Mouse (Mus musculus) megakaryocyte, embryonic 14.5 days (primary cell): ENCODE measurements around the gene Il1r1. TPM values are rescaled to one million over a fixed set of nuclear protein-coding genes. Genes with fewer than 3 reads are reported as not detected.

Source experiments
- H3K27me3 ChIP-seq: replicated peaks from 2 replicates; pipeline ENCODE3; 2012; ENCODE audit warnings: inconsistent platforms
- H3K36me3 ChIP-seq: replicated peaks from 2 replicates; pipeline ENCODE3; 2012; ENCODE audit warnings: low read length, inconsistent platforms, mixed read lengths
- H3K4me1 ChIP-seq: 2 replicates; pipeline ENCODE4 v1.6.1; 2012; ENCODE audit warnings: inconsistent platforms
- H3K4me3 ChIP-seq: replicated peaks from 2 replicates; pipeline ENCODE3; 2012; ENCODE audit warnings: moderate library complexity, mild to moderate bottlenecking, inconsistent platforms
- H3K9me3 ChIP-seq: 2 replicates; pipeline ENCODE4 v1.6.1; 2012; ENCODE audit warnings: inconsistent platforms
- FLI1 ChIP-seq: IDR thresholded peaks from 2 replicates; pipeline ENCODE4 v1.6.1; 2012; ENCODE audit warnings: low read length, inconsistent platforms, mixed read lengths
- GATA1 ChIP-seq: IDR thresholded peaks from 3 replicates; pipeline ENCODE4 v1.6.1; 2012; ENCODE audit warnings: mixed read lengths, low read length, inconsistent platforms, borderline replicate concordance
- polyA plus RNA-seq: library from polyadenylated mRNA; stranded (reverse); fragments of >175 nt; gene quantifications from 2 replicates; pipeline ENCODE4 v1.2.3, GENCODE M21; 2012; ENCODE audit warnings: low replicate concordance; ENCODE audit not compliant: insufficient read depth

The Il1r1 gene
- 0.07 TPM in 1 of 2 replicates, not detected in the other for polyA plus RNA-seq

DNA sequence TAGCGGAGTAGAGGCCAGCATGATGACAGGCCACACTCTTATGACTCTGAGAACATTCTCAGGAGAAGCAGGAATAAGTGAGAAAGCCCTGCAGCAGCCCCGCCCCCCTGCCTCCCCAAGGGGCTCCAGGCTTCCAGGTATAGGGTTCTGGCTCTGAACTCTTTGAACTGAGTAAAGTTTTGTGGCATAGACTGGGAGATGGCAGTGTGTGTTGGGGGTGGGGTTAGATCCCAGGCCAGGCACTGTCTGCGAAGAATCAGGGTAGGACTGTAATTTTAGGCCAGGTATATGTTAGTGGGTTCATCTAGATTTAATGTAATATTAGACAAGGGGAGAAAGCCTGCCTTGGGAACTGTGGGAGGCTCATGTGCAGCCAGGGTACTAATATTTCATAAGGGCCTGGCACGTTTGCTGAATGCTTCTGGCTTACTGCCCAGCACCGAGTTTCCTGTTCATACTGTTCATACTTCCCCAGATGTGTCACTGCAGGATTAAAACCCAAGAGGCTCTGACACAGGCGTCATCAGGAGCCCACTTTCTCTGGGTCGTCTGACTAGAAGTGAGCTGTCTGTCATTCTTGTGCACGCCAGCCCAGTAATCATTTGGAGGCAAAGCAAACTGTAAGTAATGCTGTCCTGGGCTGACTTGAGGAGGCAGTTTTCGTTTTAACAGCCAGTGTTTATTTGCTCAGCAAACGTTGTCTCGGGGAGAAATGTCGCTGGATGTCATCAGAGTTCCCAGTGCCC lies at the start of gene Il1r1:
TSS of gene Il1r1 (plus strand) at position 542 of the 746 bp plus-strand sequence.
- TF ChIP-seq GATA1 (no peak), FLI1 (no peak)
- Histone ChIP-seq H3K4me3 (no peak within 1 kb of the TSS), H3K27me3 (no peaks in the 10 kb centered on the region), H3K9me3 (no peaks in the 10 kb centered on the region), H3K4me1 (no peaks in the 10 kb centered on the region), H3K36me3 (no peaks in the 10 kb centered on the region)

DNA sequence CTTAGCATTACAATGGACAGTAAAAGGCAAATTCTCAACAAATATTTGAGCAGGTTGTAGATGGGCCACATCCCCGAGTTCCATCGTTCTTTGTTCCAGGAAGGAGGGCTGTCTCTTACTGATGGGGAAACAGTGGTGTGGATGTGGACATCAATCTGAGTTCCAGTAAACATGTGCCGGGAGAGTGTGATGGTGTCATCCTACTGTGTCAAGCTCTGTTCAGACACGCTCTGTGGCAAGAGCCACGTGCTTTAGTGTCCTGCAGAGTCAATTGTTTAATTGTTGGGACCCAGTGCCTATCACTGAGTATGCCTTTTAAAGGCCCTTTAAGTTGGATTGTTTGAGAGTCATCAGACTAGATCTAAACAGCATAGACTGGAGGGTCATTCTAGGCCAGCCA lies 49.8 kb upstream of the Il1r1 start:
- TF ChIP-seq FLI1 = no peak
- no peak for TF ChIP-seq GATA1
- Histone ChIP-seq H3K27me3 (no peaks in the 10 kb centered on the region), H3K4me3 (no peak overlapping the region), H3K36me3 (no peaks in the 10 kb centered on the region), H3K4me1 (no peaks in the 10 kb centered on the region), H3K9me3 (peaks cover 9% of the 10 kb centered on the region; the same call in 1 of the 2 replicates)

DNA sequence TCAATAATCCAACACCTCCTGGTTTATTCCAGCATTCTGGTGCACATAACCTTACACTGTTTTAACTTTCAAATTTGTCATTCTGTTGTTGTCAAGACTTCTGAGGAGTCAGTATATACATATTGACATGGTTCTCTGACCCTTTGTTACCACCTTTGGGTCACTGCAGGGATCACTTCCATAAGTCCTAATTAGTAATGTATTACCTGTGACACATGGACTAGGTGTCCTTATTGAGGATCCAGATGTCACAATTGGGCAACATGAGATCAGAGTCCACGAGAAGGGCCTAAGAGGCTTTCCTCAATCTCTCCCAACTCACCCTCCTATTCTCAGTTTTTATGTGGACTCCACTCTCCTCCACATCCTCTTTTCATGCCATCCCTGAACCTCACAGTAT lies 49.1 kb upstream of the Il1r1 start:
- Histone ChIP-seq H3K27me3 (no peaks in the 10 kb centered on the region), H3K4me3 (no peak overlapping the region), H3K36me3 (no peaks in the 10 kb centered on the region), H3K4me1 (no peaks in the 10 kb centered on the region), H3K9me3 (peaks cover 9% of the 10 kb centered on the region; the same call in 1 of the 2 replicates)
- TF ChIP-seq FLI1 (no peak), GATA1 (no peak)

DNA sequence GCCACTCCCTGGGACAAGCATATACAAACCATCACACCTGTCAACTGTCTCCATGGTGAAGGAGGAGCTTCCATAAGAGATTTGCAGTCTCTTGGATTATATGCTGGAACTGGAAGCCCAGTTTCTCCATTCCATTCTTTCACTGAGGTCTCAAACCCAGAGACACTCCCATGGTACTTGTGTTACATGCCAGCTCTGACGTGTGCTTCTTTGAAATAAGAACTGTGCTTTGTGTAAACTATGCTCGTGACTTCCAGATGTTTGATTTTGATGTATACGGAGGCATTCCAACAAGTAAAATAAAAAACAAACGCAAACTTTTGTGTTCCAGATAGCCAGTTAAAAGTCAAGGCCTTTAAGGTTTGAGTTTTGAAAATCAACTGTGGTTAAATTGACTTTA lies 45.8 kb upstream of the Il1r1 start:
- TF ChIP-seq GATA1 = no peak
- no peak for TF ChIP-seq FLI1
- no peaks in the 10 kb centered on the region for H3K27me3 ChIP-seq
- H3K4me3 ChIP-seq = no peak overlapping the region
- H3K4me1 ChIP-seq = no peaks in the 10 kb centered on the region
- H3K36me3 ChIP-seq = no peaks in the 10 kb centered on the region
- peaks cover 9% of the 10 kb centered on the region; the same call in 1 of the 2 replicates for H3K9me3 ChIP-seq

DNA sequence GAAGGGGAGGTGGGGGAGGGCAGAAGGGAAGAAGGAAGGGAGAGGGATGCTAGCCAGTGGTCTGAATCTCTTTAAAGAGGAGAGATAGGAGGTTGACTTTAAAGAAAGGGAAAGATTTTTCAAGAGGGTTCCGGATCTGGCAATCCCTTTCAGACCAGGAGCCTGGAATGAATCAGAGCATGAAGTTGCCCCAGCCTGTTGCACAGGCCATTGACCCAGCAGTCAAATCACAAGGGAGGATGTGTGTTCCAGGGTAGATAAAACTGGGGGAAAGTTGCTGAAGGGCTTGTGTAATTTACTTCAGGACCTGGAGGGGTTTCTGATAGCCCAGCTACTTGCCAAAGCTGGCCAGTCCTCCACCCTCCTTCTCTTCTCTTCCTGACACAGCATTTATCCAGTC lies 45.4 kb upstream of the Il1r1 start:
- TF ChIP-seq GATA1 = no peak
- no peak for TF ChIP-seq FLI1
- H3K9me3 ChIP-seq = peaks cover 9% of the 10 kb centered on the region; the same call in 1 of the 2 replicates
- no peak overlapping the region for H3K4me3 ChIP-seq
- no peaks in the 10 kb centered on the region for H3K27me3 ChIP-seq
- no peaks in the 10 kb centered on the region for H3K36me3 ChIP-seq
- peaks cover under 1% of the 10 kb centered on the region; the same call in 1 of the 2 replicates for H3K4me1 ChIP-seq

DNA sequence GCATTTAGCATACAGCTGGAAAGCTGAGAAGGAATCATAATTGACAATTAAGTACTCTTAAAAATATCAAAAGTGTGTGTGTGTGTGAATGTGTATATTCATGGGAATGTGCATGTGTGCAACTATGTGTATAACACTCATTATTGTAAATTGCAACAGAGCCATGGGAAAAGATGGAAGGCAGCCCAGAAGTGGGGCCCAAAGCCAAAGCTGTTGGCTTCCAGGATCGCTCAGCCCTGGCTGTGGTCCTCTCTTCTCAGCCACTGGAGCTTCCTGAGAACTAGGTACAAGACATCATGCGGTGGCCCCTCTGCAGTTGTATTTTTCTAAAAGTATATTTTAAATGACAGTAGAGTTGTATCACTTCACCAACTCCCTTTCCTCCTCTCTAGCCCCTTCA lies 44.0 kb upstream of the Il1r1 start:
- Histone ChIP-seq H3K36me3 (no peaks in the 10 kb centered on the region), H3K27me3 (peaks cover 3% of the 10 kb centered on the region), H3K4me1 (peaks cover 4% of the 10 kb centered on the region; the same call in 1 of the 2 replicates), H3K9me3 (peaks cover 9% of the 10 kb centered on the region; the same call in 1 of the 2 replicates), H3K4me3 (no peak overlapping the region)
- TF ChIP-seq GATA1 (no peak), FLI1 (no peak)

DNA sequence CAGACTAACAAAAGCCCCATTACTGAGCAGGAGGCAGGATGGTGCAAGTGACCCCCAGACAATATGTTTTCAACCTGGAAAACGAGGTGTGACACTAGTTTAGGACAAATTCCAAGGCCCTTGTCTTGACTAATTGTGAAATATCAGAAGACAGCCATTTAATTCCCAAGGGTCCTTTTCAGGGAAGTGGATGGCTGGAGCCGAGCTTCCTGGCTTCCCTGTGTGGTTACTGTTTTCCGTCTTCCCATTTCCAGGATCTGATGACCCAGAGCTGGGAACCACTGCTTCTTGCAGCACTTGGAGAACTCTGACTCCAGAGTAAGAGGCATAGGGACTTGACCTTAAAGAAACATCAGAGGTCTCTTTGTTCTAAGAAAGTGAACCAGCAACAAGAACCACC lies 43.2 kb upstream of the Il1r1 start:
- Histone ChIP-seq H3K4me1 (peaks cover 4% of the 10 kb centered on the region; the same call in 1 of the 2 replicates), H3K9me3 (peaks cover 9% of the 10 kb centered on the region; the same call in 1 of the 2 replicates), H3K4me3 (no peak overlapping the region), H3K27me3 (peaks cover 3% of the 10 kb centered on the region), H3K36me3 (no peaks in the 10 kb centered on the region)
- TF ChIP-seq FLI1 (no peak), GATA1 (no peak)

DNA sequence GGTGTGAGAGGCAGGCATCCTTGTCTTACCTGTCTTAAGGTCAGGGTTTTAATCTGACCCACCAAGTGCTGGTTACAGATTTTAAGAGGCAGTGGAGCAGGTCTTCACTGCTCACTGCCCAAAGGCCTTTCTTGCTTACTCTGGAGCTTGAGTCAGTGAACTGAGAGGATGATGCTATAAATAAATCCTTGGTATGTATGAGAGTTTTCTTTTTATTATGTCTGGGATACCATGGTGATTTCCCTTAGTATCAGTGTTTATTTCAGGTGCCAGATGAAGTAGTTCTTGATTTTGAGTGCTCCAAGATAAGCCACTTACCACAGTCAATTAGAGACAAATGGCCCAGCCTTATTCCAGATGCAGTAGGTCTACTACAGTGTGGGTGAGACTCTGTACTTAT lies 41.5 kb upstream of the Il1r1 start:
- Histone ChIP-seq H3K27me3 (peaks cover 3% of the 10 kb centered on the region), H3K36me3 (no peaks in the 10 kb centered on the region), H3K4me3 (no peak overlapping the region), H3K4me1 (peaks cover 4% of the 10 kb centered on the region; the same call in 1 of the 2 replicates), H3K9me3 (peaks cover 3% of the 10 kb centered on the region; the same call in 1 of the 2 replicates)
- TF ChIP-seq FLI1 = no peak
- TF ChIP-seq GATA1 = no peak

DNA sequence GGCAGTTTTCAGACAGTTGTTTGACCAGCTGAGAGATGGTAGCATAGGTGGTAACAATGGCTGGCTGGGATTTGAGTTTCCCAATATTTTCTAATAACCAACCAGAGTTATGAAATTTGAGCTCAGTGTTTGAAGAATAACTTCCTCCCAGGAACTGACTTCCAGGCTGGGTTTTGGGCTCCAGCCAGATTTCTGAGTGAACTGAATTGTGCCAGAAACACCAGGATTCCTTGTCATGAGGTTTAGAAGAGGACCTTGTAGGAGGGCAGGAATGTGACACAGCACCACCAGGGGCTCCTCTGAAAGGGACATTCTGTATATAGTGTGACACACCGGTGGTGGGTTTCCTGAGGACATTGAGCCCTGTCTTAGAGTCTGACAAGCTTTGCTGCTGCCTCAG lies 36.9 kb upstream of the Il1r1 start:
- Histone ChIP-seq H3K9me3 (no peaks in the 10 kb centered on the region), H3K36me3 (no peaks in the 10 kb centered on the region), H3K4me3 (no peak overlapping the region), H3K4me1 (peaks cover 4% of the 10 kb centered on the region; the same call in 1 of the 2 replicates), H3K27me3 (peaks cover 3% of the 10 kb centered on the region)
- no peak for TF ChIP-seq FLI1
- no peak for TF ChIP-seq GATA1

DNA sequence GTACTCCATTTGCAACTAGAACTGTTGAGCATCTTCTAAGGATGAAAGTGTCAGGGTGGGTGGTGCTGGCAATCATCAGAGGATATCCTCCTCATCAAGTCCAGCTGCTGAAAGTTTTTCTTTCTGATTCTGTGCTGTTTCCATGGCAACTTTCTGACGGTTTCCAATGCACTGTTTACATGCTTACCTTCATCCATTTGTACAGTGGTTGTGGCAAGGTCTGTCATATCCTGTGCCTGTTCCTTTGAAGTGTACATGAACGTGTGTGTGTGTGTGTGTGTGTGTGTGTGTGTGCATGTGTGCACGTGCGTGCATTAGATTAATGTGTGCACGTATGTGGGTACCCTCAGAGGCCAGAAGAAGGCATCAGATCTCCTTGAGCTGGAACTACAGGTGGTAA lies 34.9 kb upstream of the Il1r1 start:
- TF ChIP-seq FLI1 (no peak), GATA1 (no peak)
- no peaks in the 10 kb centered on the region for H3K36me3 ChIP-seq
- H3K4me3 ChIP-seq = no peak overlapping the region
- H3K4me1 ChIP-seq = no peaks in the 10 kb centered on the region
- no peaks in the 10 kb centered on the region for H3K27me3 ChIP-seq
- no peaks in the 10 kb centered on the region for H3K9me3 ChIP-seq
